Mouse (Mus musculus): Measurements from ENCODE around the gene Tex22. TPM values are rescaled to one million over a fixed set of nuclear protein-coding genes. Genes with fewer than 3 reads are reported as not detected.

Tex22 gene
- polyA plus RNA-seq, 1 experiment from 2014 or later, result 0.36 TPM

GRCm38 (mm10) chr12:113136492-113137020 is 62.3 kb downstream of the Tex22 start:
- Histone ChIP-seq H3K4me1 (ENCODE audit: control insufficient read depth, insufficient read depth, low read length) (peaks cover 15% of the 10 kb centered on the region; the same call in 1 of the 2 replicates), H3K36me3 (ENCODE audit: control insufficient read depth, insufficient read depth, low read length) (peaks cover 52% of the 10 kb centered on the region), H3K4me2 (ENCODE audit: low read depth, low read length) (no peak overlapping the region), H3K27me3 (ENCODE audit: control insufficient read depth, insufficient read depth, low read length) (no peaks in the 10 kb centered on the region), H3K9ac (replicated peaks; ENCODE audit: low read depth, low read length) (no peak overlapping the region), H3K27ac (ENCODE audit: low read depth, low read length) (no peak overlapping the region), H3K9me3 (ENCODE audit: control insufficient read depth, low read length) (no peaks in the 10 kb centered on the region), H3K4me3 (ENCODE audit: low read depth, low read length) (no peak overlapping the region)
- no peak for ATAC-seq (ENCODE audit: low read depth)
- WGBS, result 76% methylated on average over 17 of the region's 17 CpGs

GRCm38 (mm10) chr12:113137260-113138213 is 63.2 kb downstream of the Tex22 start:
- Histone ChIP-seq H3K36me3 (ENCODE audit: control insufficient read depth, insufficient read depth, low read length) (peaks cover 42% of the 10 kb centered on the region), H3K4me2 (ENCODE audit: low read depth, low read length) (no peak overlapping the region), H3K9ac (replicated peaks; ENCODE audit: low read depth, low read length) (no peak overlapping the region), H3K27me3 (ENCODE audit: control insufficient read depth, insufficient read depth, low read length) (no peaks in the 10 kb centered on the region), H3K9me3 (ENCODE audit: control insufficient read depth, low read length) (no peaks in the 10 kb centered on the region), H3K27ac (ENCODE audit: low read depth, low read length) (no peak overlapping the region), H3K4me1 (ENCODE audit: control insufficient read depth, insufficient read depth, low read length) (peaks cover 24% of the 10 kb centered on the region), H3K4me3 (ENCODE audit: low read depth, low read length) (no peak overlapping the region)
- no peak for ATAC-seq (ENCODE audit: low read depth)
- 88% methylated on average over 18 of the region's 18 CpGs for WGBS

DNA sequence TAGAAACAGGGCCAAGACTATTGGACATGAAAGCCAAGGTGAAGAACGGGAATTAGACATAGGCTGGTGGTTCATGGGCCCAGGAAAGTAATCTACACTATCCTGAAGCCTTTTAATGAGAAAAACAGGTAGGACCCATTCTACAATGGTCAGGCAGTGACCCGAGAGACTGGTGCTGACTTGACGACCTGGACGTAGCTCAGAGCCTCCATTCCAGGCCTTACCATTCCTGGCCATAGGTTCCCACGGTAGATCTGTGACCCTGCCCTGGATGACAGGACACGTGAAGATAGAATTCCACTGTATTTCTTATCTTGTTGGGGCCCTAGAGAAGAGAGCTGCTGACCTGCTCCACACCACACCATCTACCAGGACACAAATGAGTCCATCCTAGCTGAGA is 64.0 kb downstream of the Tex22 start:
- Histone ChIP-seq H3K9ac (replicated peaks; ENCODE audit: low read depth, low read length) (no peak overlapping the region), H3K36me3 (ENCODE audit: control insufficient read depth, insufficient read depth, low read length) (peaks cover 36% of the 10 kb centered on the region), H3K4me1 (ENCODE audit: control insufficient read depth, insufficient read depth, low read length) (peaks cover 31% of the 10 kb centered on the region), H3K9me3 (ENCODE audit: control insufficient read depth, low read length) (no peaks in the 10 kb centered on the region), H3K4me3 (ENCODE audit: low read depth, low read length) (no peak overlapping the region), H3K27ac (ENCODE audit: low read depth, low read length) (no peak overlapping the region), H3K4me2 (ENCODE audit: low read depth, low read length) (no peak overlapping the region), H3K27me3 (ENCODE audit: control insufficient read depth, insufficient read depth, low read length) (no peaks in the 10 kb centered on the region)
- WGBS, result 78% methylated on average over 6 of the region's 6 CpGs
- ATAC-seq (ENCODE audit: low read depth), result no peak

Small RNAs within 50 kb of the gene (microRNA-seq; reads per million reads assigned to microRNA genes)
- not detected for gene Gm44471

Other genes starting within 250 kb of the Tex22 start
- gene Cdca4, start 245.1 kb upstream of the Tex22 start, polyA plus RNA-seq (2014; fragmentation: Nextera tagmentation; extraction: Ambion mirVana), result 33.6 and 37.5 TPM in 2 replicates
- 0.10 TPM in 1 of 2 replicates, not detected in the other for gene Gpr132, start 206.3 kb upstream of the Tex22 start, polyA plus RNA-seq (2014; fragmentation: Nextera tagmentation; extraction: Ambion mirVana)
- 14.0 and 17.2 TPM in 2 replicates for gene Jag2, start 144.7 kb upstream of the Tex22 start, polyA plus RNA-seq (2014; fragmentation: Nextera tagmentation; extraction: Ambion mirVana)
- 57.1 and 64.1 TPM in 2 replicates for gene Nudt14, start 132.4 kb upstream of the Tex22 start, polyA plus RNA-seq (2014; fragmentation: Nextera tagmentation; extraction: Ambion mirVana)
- 48.1 and 55.5 TPM in 2 replicates for gene Btbd6, start 98.0 kb upstream of the Tex22 start, polyA plus RNA-seq (2014; fragmentation: Nextera tagmentation; extraction: Ambion mirVana)
- gene Brf1, start 73.8 kb upstream of the Tex22 start, polyA plus RNA-seq (2014; fragmentation: Nextera tagmentation; extraction: Ambion mirVana), result 52.1 and 53.8 TPM in 2 replicates
- 23.0 and 29.4 TPM in 2 replicates for gene Pacs2, start 60.0 kb upstream of the Tex22 start, polyA plus RNA-seq (2014; fragmentation: Nextera tagmentation; extraction: Ambion mirVana)
- 19.2 and 19.6 TPM in 2 replicates for gene Mta1, start 23.8 kb downstream of the Tex22 start, polyA plus RNA-seq (2014; fragmentation: Nextera tagmentation; extraction: Ambion mirVana)
- gene Crip2, start 65.7 kb downstream of the Tex22 start, polyA plus RNA-seq (2014; fragmentation: Nextera tagmentation; extraction: Ambion mirVana), result 239 and 300 TPM in 2 replicates
- 11.7 and 46.0 TPM in 2 replicates for gene Crip1, start 71.8 kb downstream of the Tex22 start, polyA plus RNA-seq (2014; fragmentation: Nextera tagmentation; extraction: Ambion mirVana)
- gene Tedc1, start 81.9 kb downstream of the Tex22 start, polyA plus RNA-seq (2014; fragmentation: Nextera tagmentation; extraction: Ambion mirVana), result 12.7 and 17.5 TPM in 2 replicates
- 24.9 and 29.4 TPM in 2 replicates for gene Tmem121, start 111.4 kb downstream of the Tex22 start, polyA plus RNA-seq (2014; fragmentation: Nextera tagmentation; extraction: Ambion mirVana)